Mouse (Mus musculus): ENCODE results near the gene Ifnlr1.

- TF ChIP-seq CTCF (IDR thresholded peaks at IDR 0.05; ENCODE audit: low read depth), result no peak
- no peak for TF ChIP-seq EP300 (IDR thresholded peaks at IDR 0.05; ENCODE audit: low read depth)
These were observed 1.4 kb upstream of the Ifnlr1 start for GRCm38 (mm10) chr4:135684731-135685130.
